Mouse (Mus musculus) olfactory bulb, adult 2 months (tissue): ENCODE measurements around the gene Samd1. TPM values are rescaled to one million over a fixed set of nuclear protein-coding genes. Genes with fewer than 3 reads are reported as not detected.
A peak's percentile ranks its signal among the peaks of the same experiment; 100 is the strongest.

Experiments used
- H3K27ac ChIP-seq: fragments of 200-500 bp; 2 replicates; pipeline ENCODE4 v1.5.1; 2012; ENCODE audit warnings: low read depth, low read length; ENCODE audit not compliant: insufficient read depth
- H3K4me1 ChIP-seq: fragments of 200-500 bp; 2 replicates; pipeline ENCODE4 v1.6.1; 2012; ENCODE audit warnings: low read length; ENCODE audit not compliant: control insufficient read depth, insufficient read depth
- H3K4me3 ChIP-seq: fragments of 200-500 bp; 2 replicates; pipeline ENCODE4 v1.5.1; 2012; ENCODE audit warnings: mild to moderate bottlenecking, low read depth, low read length, moderate library complexity; ENCODE audit not compliant: insufficient read depth
- CTCF ChIP-seq: fragments of 200-500 bp; IDR thresholded peaks from 2 replicates; pipeline ENCODE4 v1.5.1; 2012; ENCODE audit warnings: low read depth, mild to moderate bottlenecking, low read length, moderate library complexity; ENCODE audit not compliant: insufficient read depth
- POLR2A ChIP-seq: fragments of 200-500 bp; IDR thresholded peaks from 2 replicates; pipeline ENCODE4 v1.6.1; 2012; ENCODE audit warnings: mild to moderate bottlenecking, low read depth, low read length, moderate library complexity; ENCODE audit not compliant: insufficient read depth
- WGBS: fragments of 180-500 bp; shearing (Covaris S2); methylation state at CpG from one replicate; pipeline ENCODE4 v1.1.7; 2018; 5-methylcytosine and 5-hydroxymethylcytosine counted together
- polyA plus RNA-seq: library from polyadenylated mRNA; stranded (reverse); fragments of >200 nt; gene quantifications from 2 replicates; pipeline ENCODE4 v1.2.4, GENCODE M21; 2012; ENCODE audit warnings: low replicate concordance; ENCODE audit not compliant: missing spikeins, insufficient read depth, insufficient read length

Samd1 gene
- not detected in 2 replicates for polyA plus RNA-seq

DNA sequence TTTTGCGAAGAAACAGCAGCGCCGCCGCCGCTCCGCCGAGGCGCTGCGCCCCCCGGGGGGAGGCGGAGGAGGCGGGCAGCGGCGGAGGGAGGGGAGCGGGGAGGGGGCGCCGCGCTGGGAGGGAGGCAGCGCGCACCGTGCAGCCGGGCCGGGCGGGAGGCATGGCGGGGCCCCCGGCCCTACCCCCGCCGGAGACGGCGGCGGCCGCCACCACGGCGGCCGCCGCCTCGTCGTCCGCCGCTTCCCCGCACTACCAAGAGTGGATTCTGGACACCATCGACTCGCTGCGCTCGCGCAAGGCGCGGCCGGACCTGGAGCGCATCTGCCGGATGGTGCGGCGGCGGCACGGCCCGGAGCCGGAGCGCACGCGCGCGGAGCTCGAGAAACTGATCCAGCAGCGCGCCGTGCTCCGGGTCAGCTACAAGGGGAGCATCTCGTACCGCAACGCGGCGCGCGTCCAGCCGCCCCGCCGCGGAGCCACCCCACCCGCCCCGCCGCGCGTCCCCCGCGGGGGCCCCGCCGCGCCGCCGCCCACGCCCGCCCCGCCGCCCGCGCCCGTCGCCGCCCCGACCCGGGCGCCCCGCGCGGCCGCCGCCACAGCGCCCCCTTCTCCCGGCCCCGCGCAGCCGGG is at the start of gene Samd1:
Samd1 (plus strand) TSS at position 162 of the 631 bp plus-strand sequence.
- H3K27ac ChIP-seq, result peak within 1 kb of the TSS; percentile 65
- TF ChIP-seq CTCF (no peak), POLR2A (no peak; the same call in 1 of the 2 replicates)
- H3K4me1 ChIP-seq, result peaks cover 12% of the 10 kb centered on the region
- H3K4me3 ChIP-seq, result peak within 1 kb of the TSS; percentile 77
- 14% methylated on average over 103 of the region's 112 CpGs for WGBS

DNA sequence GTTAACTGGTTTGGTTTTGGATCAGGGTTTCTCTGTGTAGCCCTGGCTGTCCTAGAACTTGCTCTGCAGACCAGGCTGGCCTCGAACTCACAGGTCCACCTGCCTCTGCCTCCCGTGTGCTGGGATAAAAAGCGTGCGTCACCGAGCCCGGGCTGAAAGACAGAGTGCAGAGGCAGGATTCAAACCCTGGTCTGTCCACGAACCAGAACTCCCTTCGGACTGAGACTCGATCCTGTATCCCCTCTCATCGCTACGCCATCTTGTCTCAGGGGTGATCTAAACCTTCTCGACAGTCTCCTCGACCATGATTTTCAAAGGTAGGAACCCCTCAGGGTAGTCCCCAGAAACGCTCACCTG is 42.7 kb upstream of the Samd1 start:
- H3K4me1 ChIP-seq, result peaks cover 10% of the 10 kb centered on the region
- H3K27ac ChIP-seq, result no peak overlapping the region
- WGBS, result under 1% methylated on average over 14 of the region's 14 CpGs
- TF ChIP-seq POLR2A (no peak; the same call in 1 of the 2 replicates), CTCF (no peak)
- H3K4me3 ChIP-seq, result peak overlapping the region; percentile 39

- under 1% methylated on average over 75 of the region's 75 CpGs for WGBS
- peaks cover 10% of the 10 kb centered on the region for H3K4me1 ChIP-seq
- peak within 1 kb of the TSS; percentile 56 for H3K4me3 ChIP-seq
- no peak within 1 kb of the TSS for H3K27ac ChIP-seq
- TF ChIP-seq CTCF (peak; percentile 80), POLR2A (no peak)
Measured at GRCm38 (mm10) chr8:83955106-83955957, 42.1 kb upstream of the Samd1 start, which contains the start of the genes Gm10644 and Asf1b. TSS of gene Gm10644 (minus strand) at chr8:83955205. TSS of gene Asf1b (plus strand) at chr8:83955507.

- Histone ChIP-seq H3K4me3 (peak overlapping the region; percentile 56), H3K4me1 (peaks cover 10% of the 10 kb centered on the region), H3K27ac (no peak overlapping the region)
- WGBS, result under 1% methylated on average over 15 of the region's 15 CpGs
- TF ChIP-seq POLR2A (no peak), CTCF (no peak)
Measured at GRCm38 (mm10) chr8:83955958-83956218, 41.6 kb upstream of the Samd1 start.

DNA sequence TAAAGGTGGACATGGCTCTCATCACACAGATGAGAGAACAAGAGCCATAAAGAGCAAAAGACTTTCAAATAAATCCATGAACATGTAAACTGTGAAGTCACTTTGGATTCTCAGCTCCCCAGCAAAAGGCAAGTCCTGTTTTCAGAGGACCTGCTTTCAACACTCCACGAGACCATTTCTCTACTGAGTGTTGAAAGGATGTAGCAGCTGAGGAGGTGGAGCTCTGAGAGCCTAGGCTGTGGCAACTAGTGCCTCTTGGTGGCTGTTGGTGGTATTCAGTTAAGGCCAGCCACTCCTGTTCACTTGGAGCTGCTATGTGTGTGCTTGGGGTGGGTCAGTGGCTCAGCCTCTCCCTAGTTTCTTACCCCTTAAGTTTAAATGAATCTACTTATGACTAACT is 40.7 kb upstream of the Samd1 start:
- H3K4me1 ChIP-seq, result peaks cover 10% of the 10 kb centered on the region
- no peak overlapping the region for H3K4me3 ChIP-seq
- WGBS, result 6% methylated on average over 1 of the region's 1 CpGs
- no peak overlapping the region for H3K27ac ChIP-seq
- TF ChIP-seq POLR2A, result no peak
- no peak for TF ChIP-seq CTCF

GRCm38 (mm10) chr8:83964015-83964765 is 33.3 kb upstream of the Samd1 start:
- TF ChIP-seq CTCF (no peak), POLR2A (no peak)

GRCm38 (mm10) chr8:83967701-83968100 is 29.8 kb upstream of the Samd1 start:
- TF ChIP-seq POLR2A (no peak), CTCF (no peak)
- WGBS, result 98% methylated on average over 7 of the region's 7 CpGs
- no peak overlapping the region for H3K4me3 ChIP-seq
- H3K4me1 ChIP-seq, result no peaks in the 10 kb centered on the region
- no peak overlapping the region for H3K27ac ChIP-seq

More at GRCm38 (mm10) chr8:83964015-83964765, 33.3 kb upstream of the Samd1 start:
- Histone ChIP-seq H3K4me1 (no peaks in the 10 kb centered on the region), H3K27ac (no peak overlapping the region), H3K4me3 (no peak overlapping the region)
- 78% methylated on average over 5 of the region's 5 CpGs for WGBS

DNA sequence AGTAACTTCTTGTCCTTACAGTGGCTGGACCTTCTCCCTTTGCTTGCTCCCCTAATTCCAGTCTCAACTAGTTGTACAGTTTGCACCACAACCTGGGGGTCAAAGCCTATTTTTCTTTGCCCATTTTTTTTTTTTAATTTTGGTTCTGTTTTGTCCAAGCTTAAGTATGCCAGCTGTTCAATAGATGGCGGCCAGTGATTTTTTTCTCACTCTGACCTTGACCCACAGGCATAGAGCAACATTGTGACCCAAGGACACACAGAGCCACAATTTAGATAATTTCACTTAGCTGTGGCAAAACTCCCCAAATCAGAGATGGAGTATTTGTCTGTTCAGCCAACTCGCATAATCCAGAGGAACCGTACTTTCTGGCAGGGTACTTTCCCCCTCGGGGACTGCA is 26.4 kb upstream of the Samd1 start:
- peaks cover 12% of the 10 kb centered on the region for H3K4me1 ChIP-seq
- H3K27ac ChIP-seq, result no peak overlapping the region
- TF ChIP-seq POLR2A, result no peak
- TF ChIP-seq CTCF, result no peak
- no peak overlapping the region for H3K4me3 ChIP-seq
- WGBS, result 87% methylated on average over 4 of the region's 4 CpGs
